Mouse (Mus musculus): ENCODE measurements at regions not wholly inside any gene's neighbourhood (a gene's known extent, or its start where the extent isn't known, plus 50 kb on each side); places are given as distances from the start of the nearest gene placed in this dataset.

- DNase-seq: no peak
Measured at GRCm38 (mm10) chr10:110658153-110658695, 87.0 kb upstream of the E2f7 start.

- DNase-seq: peak in 1 of 2 experiments; percentile 18
Measured at GRCm38 (mm10) chr10:110676503-110676902, 68.7 kb upstream of the E2f7 start.

All from lung, postnatal 4 days (tissue).